Mouse (Mus musculus) MEL (cell line): ENCODE results near the gene Anapc5. TPM values are rescaled to one million over a fixed set of nuclear protein-coding genes. Genes with fewer than 3 reads are reported as not detected.
A peak's percentile ranks its signal among the peaks of the same experiment; 100 is the strongest.

Experiments
- DNase-seq: peaks from one replicate; pipeline ENCODE4 v3.0.0; 2011; ENCODE audit warnings: low read depth, low spot score
- H3K27ac ChIP-seq: 2 replicates; pipeline ENCODE4 v1.5.1; 2012; ENCODE audit warnings: low read depth, mild to moderate bottlenecking, control low read depth, low read length, moderate library complexity; ENCODE audit not compliant: control insufficient read depth
- H3K27me3 ChIP-seq, 2 experiments: fragments of 150-350 bp in 1 of 2; sonication (generic) in 1 of 2; 2 replicates each; pipeline ENCODE4 v1.6.1; 2012; ENCODE audit warnings: low read length in 2 of 2, mild to moderate bottlenecking in 2 of 2, improper control_type of control experiment in 1 of 2, moderate library complexity in 1 of 2; ENCODE audit not compliant: insufficient read depth in 2 of 2, control insufficient read depth in 1 of 2
- H3K36me3 ChIP-seq, 2 experiments: 2 replicates each; pipeline ENCODE4 v1.6.1; 2012 to 2014; ENCODE audit warnings: low read length in 2 of 2, improper control_type of control experiment in 1 of 2, inconsistent platforms in 1 of 2, mild to moderate bottlenecking in 1 of 2; ENCODE audit not compliant: insufficient read depth in 2 of 2, control insufficient read depth in 1 of 2
- H3K4me1 ChIP-seq, 2 experiments: fragments of 150-350 bp in 1 of 2; sonication (generic) in 1 of 2; 2 replicates each; pipeline ENCODE4 v1.6.1; 2012; ENCODE audit warnings: low read length in 2 of 2, improper control_type of control experiment in 1 of 2, mild to moderate bottlenecking in 1 of 2; ENCODE audit not compliant: insufficient read depth in 2 of 2, control insufficient read depth in 1 of 2
- H3K4me3 ChIP-seq, 2 experiments: fragments of 150-350 bp in 1 of 2; sonication (generic) in 1 of 2; 2 replicates each; pipeline ENCODE4 v1.5.1; 2012; ENCODE audit warnings: low read depth in 2 of 2, low read length in 2 of 2, mild to moderate bottlenecking in 2 of 2, moderate library complexity in 2 of 2, control low read depth in 1 of 2, improper control_type of control experiment in 1 of 2; ENCODE audit not compliant: control insufficient read depth in 1 of 2, insufficient read depth in 1 of 2
- H3K79me2 ChIP-seq: 2 replicates; pipeline ENCODE4 v1.6.1; 2012; ENCODE audit warnings: mild to moderate bottlenecking, low read length, moderate library complexity; ENCODE audit not compliant: control insufficient read depth, poor library complexity, insufficient read depth
- H3K9ac ChIP-seq: 2 replicates; pipeline ENCODE4 v1.6.1; 2012; ENCODE audit warnings: low read depth, mild to moderate bottlenecking, control low read depth, low read length, moderate library complexity; ENCODE audit not compliant: control insufficient read depth, poor library complexity, severe bottlenecking
- H3K9me3 ChIP-seq: fragments of 150-350 bp; sonication (generic); replicated peaks from 2 replicates; pipeline ENCODE4 v1.6.1; 2012; ENCODE audit warnings: mild to moderate bottlenecking, low read length, improper control_type of control experiment, moderate library complexity; ENCODE audit not compliant: insufficient read depth
- CHD1 ChIP-seq: IDR thresholded peaks from 2 replicates; pipeline ENCODE4 v1.6.1; 2012; ENCODE audit warnings: low read depth, mild to moderate bottlenecking, inconsistent platforms, low read length, improper control_type of control experiment
- ELF1 ChIP-seq: IDR thresholded peaks from 2 replicates; pipeline ENCODE4 v1.6.1; 2014; ENCODE audit warnings: low read depth, mild to moderate bottlenecking, inconsistent platforms, low read length, improper control_type of control experiment, moderate library complexity
- EP300 ChIP-seq, 2 experiments: IDR thresholded peaks; 2 replicates each; pipeline ENCODE4 v1.6.1; 2011; ENCODE audit warnings: improper control_type of control experiment in 2 of 2, low read length in 2 of 2, low read depth in 1 of 2, mild to moderate bottlenecking in 1 of 2
- GABPA ChIP-seq: IDR thresholded peaks from 2 replicates; pipeline ENCODE4 v1.6.1; 2012; ENCODE audit warnings: low read depth, mild to moderate bottlenecking, inconsistent platforms, low read length, improper control_type of control experiment, moderate library complexity
- HCFC1 ChIP-seq: IDR thresholded peaks from 2 replicates; pipeline ENCODE4 v1.6.1; 2012; ENCODE audit warnings: low read depth, mild to moderate bottlenecking, inconsistent platforms, low read length, improper control_type of control experiment, moderate library complexity
- JUND ChIP-seq: IDR thresholded peaks from 2 replicates; pipeline ENCODE4 v1.6.1; 2011; ENCODE audit warnings: low read depth, mild to moderate bottlenecking, improper control_type of control experiment, low read length
- KAT2A ChIP-seq: conservative IDR thresholded peaks from 2 replicates; pipeline ENCODE4 v1.6.1; 2012; ENCODE audit warnings: low read depth, low read length, improper control_type of control experiment, inconsistent platforms
- MAX ChIP-seq: IDR thresholded peaks from 2 replicates; pipeline ENCODE4 v1.6.1; 2011; ENCODE audit warnings: low read length, improper control_type of control experiment
- MAZ ChIP-seq: IDR thresholded peaks from 2 replicates; pipeline ENCODE4 v1.6.1; 2012; ENCODE audit warnings: low read depth, mild to moderate bottlenecking, inconsistent platforms, low read length, improper control_type of control experiment
- NELFE ChIP-seq: IDR thresholded peaks from 2 replicates; pipeline ENCODE4 v1.6.1; 2011; ENCODE audit warnings: low read depth, low read length, improper control_type of control experiment
- POLR2AphosphoS2 ChIP-seq: IDR thresholded peaks from 2 replicates; pipeline ENCODE4 v1.6.1; 2011; ENCODE audit warnings: low read length, improper control_type of control experiment
- POLR2AphosphoS5 ChIP-seq: IDR thresholded peaks from 2 replicates; pipeline ENCODE4 v1.6.1; 2012; ENCODE audit warnings: low read depth, borderline replicate concordance, mild to moderate bottlenecking, inconsistent platforms, low read length, moderate library complexity, mixed read lengths
- RCOR1 ChIP-seq: IDR thresholded peaks from 2 replicates; pipeline ENCODE4 v1.6.1; 2012; ENCODE audit warnings: low read depth, mild to moderate bottlenecking, inconsistent platforms, low read length, improper control_type of control experiment
- SIN3A ChIP-seq: IDR thresholded peaks from 2 replicates; pipeline ENCODE4 v1.6.1; 2012; ENCODE audit warnings: low read length, improper control_type of control experiment, inconsistent platforms
- TAL1 ChIP-seq: IDR thresholded peaks from 2 replicates; pipeline ENCODE4 v1.6.1; 2012; ENCODE audit warnings: mild to moderate bottlenecking, inconsistent platforms, low read length, moderate library complexity, mixed read lengths
- TBP ChIP-seq: IDR thresholded peaks from 2 replicates; pipeline ENCODE4 v1.8.0; 2011; ENCODE audit warnings: low read depth, low read length, improper control_type of control experiment
- TCF12 ChIP-seq: IDR thresholded peaks from 2 replicates; pipeline ENCODE4 v1.6.1; 2014; ENCODE audit warnings: low read depth, mild to moderate bottlenecking, inconsistent platforms, low read length, improper control_type of control experiment, moderate library complexity
- USF2 ChIP-seq, 2 experiments: IDR thresholded peaks; 2 replicates each; pipeline ENCODE4 v1.6.1; 2011 to 2012; ENCODE audit warnings: improper control_type of control experiment in 2 of 2, low read length in 2 of 2, borderline replicate concordance in 1 of 2, inconsistent platforms in 1 of 2, low read depth in 1 of 2, mild to moderate bottlenecking in 1 of 2; ENCODE audit not compliant: insufficient read depth in 1 of 2
- ZC3H11A ChIP-seq: IDR thresholded peaks from 2 replicates; pipeline ENCODE4 v1.6.1; 2012; ENCODE audit warnings: low read depth, mild to moderate bottlenecking, inconsistent platforms, low read length, improper control_type of control experiment
- ZMIZ1 ChIP-seq: IDR thresholded peaks from 2 replicates; pipeline ENCODE4 v1.6.1; 2012; ENCODE audit warnings: low read depth, mild to moderate bottlenecking, inconsistent platforms, low read length, improper control_type of control experiment, moderate library complexity
- polyA plus RNA-seq, 2 experiments: library from polyadenylated mRNA; stranded (reverse) in 1 of 2; unstranded in 1 of 2; fragments of >175 nt in 1 of 2; fragments of >200 nt in 1 of 2; gene quantifications; 2 replicates each; pipeline versions ENCODE4 v1.2.1 to v1.2.4; 2012; ENCODE audit warnings: low replicate concordance in 2 of 2, low read depth in 1 of 2; ENCODE audit not compliant: insufficient read length in 2 of 2, insufficient read depth in 1 of 2, missing spikeins in 1 of 2
- total RNA-seq: library from RNA; depleted of rRNA; stranded (reverse); fragments of 300-350 nt; gene quantifications from 2 replicates; pipeline ENCODE4 v1.2.3, GENCODE M21; 2012

The Anapc5 gene
- total and polyA plus RNA-seq, 3 experiments, result 244 to 390 TPM; not detected in 1

DNA sequence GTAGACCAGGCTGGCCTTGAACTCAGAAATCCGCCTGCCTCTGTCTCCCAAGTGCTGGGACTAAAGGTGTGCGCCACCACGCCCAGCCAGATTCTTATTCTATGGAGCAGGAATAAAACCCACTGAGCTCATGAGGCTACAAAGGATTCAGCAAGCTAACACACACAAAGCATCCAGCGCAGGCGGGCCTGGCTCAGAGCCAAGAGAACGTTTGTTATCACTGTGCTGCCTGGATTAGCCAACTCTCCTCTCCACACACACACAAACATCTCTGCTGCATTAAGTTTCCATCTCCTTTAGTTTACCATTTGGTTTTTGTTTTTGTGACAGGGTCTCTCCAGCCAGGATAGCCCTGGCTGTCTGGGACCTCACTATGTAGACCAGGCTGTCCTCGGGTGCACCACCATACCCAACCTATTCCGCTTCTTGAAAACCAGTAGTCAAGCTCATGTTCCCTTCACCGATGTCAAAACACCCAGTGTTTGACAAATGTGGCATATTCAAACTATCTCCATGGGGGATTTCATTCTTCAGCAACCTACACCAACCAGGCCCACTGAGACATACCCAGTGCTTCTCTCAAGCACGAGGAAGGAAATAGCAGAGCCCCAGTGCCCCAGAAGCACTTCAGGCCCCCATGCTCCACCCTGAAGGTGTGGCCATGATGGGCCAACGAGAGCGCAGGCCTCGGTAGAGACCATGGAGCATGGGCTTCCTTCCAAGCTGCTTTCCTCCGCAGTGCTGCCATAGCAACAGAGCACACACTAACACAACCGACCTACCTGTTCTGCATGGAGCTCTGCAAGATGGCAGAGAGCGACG is 22.4 kb downstream of the Anapc5 start (continued):
- TF ChIP-seq POLR2AphosphoS5 (no peak), POLR2AphosphoS2 (no peak), TCF12 (peak; percentile 35; the same call in 1 of the 2 replicates), GABPA (no peak)

- Histone ChIP-seq H3K27ac (no peak overlapping the region), H3K36me3 (peaks cover 18 to 21% of the 10 kb centered on the region in 2 experiments), H3K79me2 (no peaks in the 10 kb centered on the region), H3K27me3 (no peaks in the 10 kb centered on the region)
- TF ChIP-seq KAT2A, result no peak
- no peak for TF ChIP-seq NELFE
- TF ChIP-seq TAL1, result no peak
- TF ChIP-seq MAX, result no peak
- no peak for TF ChIP-seq EP300 (IDR thresholded peaks at IDR 0.05; ENCODE audit: low read depth in 1 of 2, low read length in 2 of 2)
- no peak for TF ChIP-seq CHD1
- TF ChIP-seq JUND, result no peak
- TF ChIP-seq ELF1, result no peak
- no peak for TF ChIP-seq SIN3A
- TF ChIP-seq HCFC1, result no peak
- TF ChIP-seq TBP, result no peak
- TF ChIP-seq POLR2AphosphoS2, result no peak
- TF ChIP-seq POLR2AphosphoS5, result no peak
- no peak for TF ChIP-seq MAZ
- TF ChIP-seq ZC3H11A, result no peak
- TF ChIP-seq ZMIZ1, result no peak
- TF ChIP-seq, all 39 proteins: peak for 0
- no peak overlapping the region for H3K4me3 ChIP-seq
- H3K9ac ChIP-seq, result no peak overlapping the region
- peaks cover 9 to 14% of the 10 kb centered on the region in 2 experiments for H3K4me1 ChIP-seq
- DNase-seq, result no peak
- no peaks in the 10 kb centered on the region for H3K9me3 ChIP-seq
Measured at GRCm38 (mm10) chr5:122797866-122798265, 23.3 kb downstream of the Anapc5 start.

GRCm38 (mm10) chr5:122788696-122789095 is 32.4 kb downstream of the Anapc5 start:
- DNase-seq, result no peak
- Histone ChIP-seq H3K79me2 (no peaks in the 10 kb centered on the region), H3K27ac (no peak overlapping the region), H3K9me3 (no peaks in the 10 kb centered on the region), H3K36me3 (peaks cover 0 to 13% of the 10 kb centered on the region in 2 experiments; a peak in 2 of 4 replicates), H3K4me3 (no peak overlapping the region), H3K4me1 (peaks cover 0 to 2% of the 10 kb centered on the region in 2 experiments; a peak in 2 of 4 replicates), H3K9ac (no peak overlapping the region), H3K27me3 (no peaks in the 10 kb centered on the region)
- no peak for TF ChIP-seq RCOR1
- TF ChIP-seq USF2 (IDR thresholded peaks at IDR 0.05; ENCODE audit: borderline replicate concordance in 1 of 2, insufficient read depth in 1 of 2, low read depth in 1 of 2, low read length in 2 of 2), result no peak
- TF ChIP-seq GABPA, result no peak
